Mouse (Mus musculus): ENCODE measurements at regions not wholly inside any gene's neighbourhood (a gene's known extent, or its start where the extent isn't known, plus 50 kb on each side); places are given as distances from the start of the nearest gene placed in this dataset.

DNA sequence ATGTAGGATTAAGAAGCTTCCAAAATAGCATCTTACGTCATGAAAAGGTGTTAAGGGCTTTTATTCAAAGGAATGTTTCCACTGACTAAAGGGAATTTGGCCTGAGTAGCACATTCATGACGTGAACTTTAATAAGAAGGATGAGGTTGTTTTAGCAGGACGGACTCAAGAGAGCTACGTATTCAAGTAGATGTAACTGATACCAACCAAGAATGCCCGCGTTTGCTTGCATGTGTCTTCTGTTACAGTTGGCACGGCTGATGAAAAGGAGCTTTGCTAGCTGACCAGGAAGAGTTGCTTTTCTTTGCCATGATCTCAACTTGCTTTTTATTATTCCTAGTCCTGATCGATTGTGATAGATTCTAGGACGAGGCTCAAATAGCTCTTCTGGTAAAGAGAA lies 559.4 kb upstream of the Adamts5 start:
- TF ChIP-seq CTCF (IDR thresholded peaks at IDR 0.05; ENCODE audit: control insufficient read depth, insufficient read depth, insufficient replicate concordance, low read depth, low read length) (no peak), POLR2A (IDR thresholded peaks at IDR 0.05; ENCODE audit: control insufficient read depth, low read depth, low read length) (no peak)
